Mouse (Mus musculus): ENCODE data around the gene Wipf3.

Gene Wipf3

DNA sequence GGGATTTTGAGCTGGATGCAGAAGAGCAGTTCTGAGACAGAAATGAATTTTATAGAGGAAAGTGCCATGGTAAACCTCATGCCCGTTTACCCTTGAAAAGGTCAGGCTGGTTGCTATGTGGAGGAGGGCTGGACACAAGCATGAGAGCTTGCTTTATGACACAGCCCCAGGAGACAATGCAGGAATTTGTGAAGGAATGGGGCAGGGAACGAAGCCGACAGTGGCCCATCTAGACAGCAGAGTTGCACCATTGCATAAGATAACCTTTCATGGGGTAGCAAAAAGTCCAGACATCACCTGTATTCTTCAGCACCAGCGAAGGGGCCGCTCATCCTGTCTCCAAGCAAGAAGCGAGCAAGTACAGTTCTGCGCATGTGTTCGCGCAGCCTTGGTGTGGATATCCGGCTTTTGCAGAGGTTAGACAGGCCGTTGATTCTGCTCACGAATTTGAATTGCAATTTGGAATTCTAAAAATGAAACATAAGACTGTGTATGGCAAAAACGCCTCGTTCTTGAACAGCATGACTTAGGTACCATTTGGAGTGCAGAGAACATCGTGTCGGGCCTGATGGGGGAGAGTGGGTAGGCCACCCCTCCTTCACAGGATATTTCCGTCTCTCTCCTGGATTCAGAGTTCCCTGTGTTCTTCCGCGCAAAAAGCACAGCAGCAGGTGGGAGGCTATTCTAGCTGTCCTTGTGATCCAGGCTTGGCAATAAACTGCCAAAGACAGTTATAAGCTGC is 46.7 kb downstream of the Wipf3 start:
- no peak for DNase-seq (ENCODE audit: low spot score)

DNA sequence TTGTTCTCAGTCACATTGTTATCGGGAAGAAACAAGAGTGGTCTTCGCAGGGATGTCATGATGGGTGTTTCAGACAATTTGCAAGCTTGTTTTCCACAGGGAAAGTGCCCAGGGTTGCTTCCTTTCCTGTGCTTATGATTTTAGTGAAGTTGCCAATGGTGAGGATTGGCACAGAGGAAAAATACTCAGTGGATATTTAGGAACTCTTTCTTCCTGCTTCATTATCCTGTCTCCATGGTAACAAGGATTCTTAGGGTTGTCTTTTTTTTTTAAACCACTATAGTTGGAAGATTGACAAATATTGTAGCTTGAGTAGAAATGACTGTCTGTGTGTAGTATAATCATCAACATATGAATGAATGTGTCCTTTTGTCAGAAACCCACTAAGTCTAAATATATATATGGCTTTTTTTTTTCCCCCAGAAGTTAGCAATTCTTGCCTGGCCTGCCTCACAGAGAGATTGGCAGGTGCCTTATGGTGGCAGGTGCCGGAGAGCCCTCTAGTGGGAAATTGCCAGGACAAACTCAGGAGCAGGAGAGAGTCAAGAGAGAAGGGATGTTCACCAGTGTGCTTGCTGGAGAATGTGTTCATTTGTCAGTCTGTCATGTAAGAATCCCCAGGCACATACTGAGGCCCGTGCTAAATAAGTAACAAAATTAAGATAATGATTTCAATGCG is 49.4 kb downstream of the Wipf3 start:
- no peak for DNase-seq (ENCODE audit: low spot score)

DNA sequence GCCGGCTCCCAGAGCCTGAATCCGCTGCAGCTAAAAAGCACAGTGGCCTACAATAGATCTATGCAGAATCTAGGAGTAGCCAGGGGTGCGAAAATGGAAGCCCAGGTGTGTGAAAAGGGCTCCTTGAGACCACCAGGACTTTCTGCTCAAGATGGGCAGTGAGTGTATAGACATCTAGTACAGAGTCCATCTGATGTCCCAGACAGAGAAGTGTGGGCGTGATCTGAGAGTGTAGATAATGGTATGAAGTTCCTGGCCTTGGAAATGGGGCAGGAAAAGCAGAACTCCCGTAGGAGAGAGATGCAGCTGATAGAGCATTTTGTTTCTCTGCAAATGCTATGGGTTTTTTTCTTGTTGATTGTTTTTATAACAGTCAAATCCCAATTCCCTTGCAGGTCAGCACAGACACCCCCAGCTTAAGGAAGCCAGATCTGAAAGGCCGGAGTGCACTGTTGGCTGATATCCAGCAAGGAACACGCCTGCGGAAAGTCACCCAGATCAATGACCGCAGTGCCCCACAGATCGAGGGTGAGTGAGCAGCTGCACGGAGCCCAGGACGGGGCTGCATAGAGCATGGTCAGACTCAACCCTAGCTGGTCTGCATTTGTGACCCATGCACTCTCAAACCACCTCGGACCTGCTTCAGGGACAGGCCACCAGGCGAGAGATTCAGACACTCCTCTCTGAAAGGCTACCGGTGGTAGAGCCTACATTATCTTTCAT is 52.1 kb downstream of the Wipf3 start:
- no peak for DNase-seq (ENCODE audit: low spot score)

DNA sequence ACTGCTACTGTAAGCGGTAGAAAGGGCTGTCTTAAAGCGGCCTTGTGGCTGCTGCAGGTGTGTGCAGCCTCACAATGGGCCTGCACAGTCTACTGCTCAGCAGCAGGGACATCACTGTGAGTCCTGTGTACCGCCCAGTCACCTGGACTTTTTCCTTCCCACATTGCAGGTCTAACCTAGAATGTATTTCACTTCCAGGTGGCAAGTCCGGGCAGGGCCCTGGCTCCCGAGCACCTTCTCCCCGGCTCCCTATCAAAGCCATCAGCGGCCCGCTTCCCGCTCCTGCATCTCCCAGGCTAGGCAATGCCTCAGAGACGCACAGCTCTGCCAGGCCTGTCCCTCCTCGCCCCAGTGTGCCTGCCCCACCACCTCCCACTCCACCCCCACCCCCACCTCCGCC is 55.6 kb downstream of the Wipf3 start:
- DNase-seq (ENCODE audit: low spot score) = no peak

DNA sequence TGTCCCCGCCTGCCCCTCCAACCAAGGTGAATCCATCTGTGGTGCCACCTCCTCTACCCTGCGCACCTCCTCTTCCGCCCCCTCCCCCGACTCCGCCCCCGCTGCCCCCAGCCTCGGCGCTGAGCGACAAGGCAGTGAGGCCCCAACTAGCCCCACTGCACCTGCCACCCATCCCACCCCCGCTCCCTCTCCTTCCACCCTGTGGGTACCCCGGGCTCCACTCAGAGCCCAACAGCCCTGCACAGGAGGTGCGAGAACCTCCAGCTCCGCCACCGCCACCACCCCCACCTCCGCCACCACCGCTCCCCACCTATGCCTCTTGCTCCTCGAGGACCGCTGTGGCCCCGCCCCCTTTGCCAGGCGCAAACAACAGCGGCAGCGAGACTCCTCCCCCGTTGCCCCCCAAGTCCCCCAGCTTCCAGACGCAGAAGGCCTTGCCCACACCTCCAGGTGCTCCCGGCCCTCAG is 56.1 kb downstream of the Wipf3 start:
- no peak for DNase-seq (ENCODE audit: low spot score)

DNA sequence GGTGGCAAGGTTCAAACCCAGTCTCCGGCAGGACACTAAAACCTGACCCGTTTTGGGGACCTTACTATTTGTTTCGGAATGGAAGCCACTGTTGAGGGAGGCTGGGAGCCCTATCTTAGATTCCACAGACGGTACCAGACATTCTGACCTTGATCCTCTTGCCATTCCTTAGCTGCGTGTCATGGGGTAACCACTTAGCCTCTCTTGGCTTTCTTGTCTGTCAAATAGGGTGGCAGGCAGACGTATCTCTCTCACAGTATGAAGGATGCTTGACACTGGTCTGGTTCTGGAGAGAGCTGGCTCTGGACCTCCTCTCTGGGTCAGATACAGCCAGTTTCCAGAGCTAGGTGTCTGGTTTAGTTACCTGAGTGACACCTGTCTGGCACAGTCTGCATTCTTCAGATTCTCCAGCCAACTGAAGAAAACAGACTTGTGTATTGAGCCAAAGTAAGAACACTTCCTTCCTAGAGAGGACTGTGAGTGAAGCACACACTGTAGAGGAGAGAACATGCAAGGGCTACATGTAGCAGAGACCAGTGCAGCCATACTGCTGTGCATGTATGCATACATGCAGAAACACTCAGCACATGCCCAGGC is 56.7 kb downstream of the Wipf3 start:
- DNase-seq (ENCODE audit: low spot score) = no peak

DNA sequence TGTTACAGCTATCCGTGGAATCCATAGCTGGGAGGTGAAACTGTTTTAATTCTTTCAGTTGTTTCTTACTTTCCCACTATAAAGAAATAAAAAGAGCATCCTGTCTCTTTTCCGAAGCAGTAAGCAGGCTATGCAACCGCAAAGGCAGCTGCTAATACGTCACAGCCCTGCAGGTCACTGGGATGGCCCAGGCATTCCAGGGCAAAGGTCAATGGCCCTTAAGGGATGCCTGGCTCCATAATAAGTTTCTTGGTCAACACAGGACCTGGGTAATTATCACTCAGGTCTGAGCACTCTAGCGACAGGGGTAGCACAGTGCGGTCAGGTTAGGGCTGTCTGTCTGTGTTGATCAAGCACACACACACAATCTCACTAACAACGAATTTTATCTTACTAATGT is 61.7 kb downstream of the Wipf3 start:
- DNase-seq (ENCODE audit: low spot score) = no peak

DNA sequence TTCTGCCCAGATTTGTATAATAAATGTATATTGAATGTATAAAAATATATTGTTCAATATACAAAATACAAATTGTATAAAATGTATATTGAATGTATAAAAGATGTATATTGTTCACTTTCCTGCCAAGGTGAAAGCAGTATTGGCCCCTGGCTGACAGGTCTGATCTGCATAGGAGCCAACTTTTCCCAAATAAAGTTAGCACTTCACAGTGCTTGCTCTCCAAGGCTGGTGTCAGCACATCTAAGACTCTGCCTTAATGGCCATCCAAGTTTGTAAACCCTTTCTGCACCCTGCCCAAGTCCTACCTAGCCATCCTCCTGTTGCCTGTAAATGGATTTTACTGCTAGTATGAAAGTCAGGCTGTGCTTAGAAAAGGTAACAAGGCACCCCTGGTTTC is 64.7 kb downstream of the Wipf3 start:
- no peak for DNase-seq (ENCODE audit: low spot score)

DNA sequence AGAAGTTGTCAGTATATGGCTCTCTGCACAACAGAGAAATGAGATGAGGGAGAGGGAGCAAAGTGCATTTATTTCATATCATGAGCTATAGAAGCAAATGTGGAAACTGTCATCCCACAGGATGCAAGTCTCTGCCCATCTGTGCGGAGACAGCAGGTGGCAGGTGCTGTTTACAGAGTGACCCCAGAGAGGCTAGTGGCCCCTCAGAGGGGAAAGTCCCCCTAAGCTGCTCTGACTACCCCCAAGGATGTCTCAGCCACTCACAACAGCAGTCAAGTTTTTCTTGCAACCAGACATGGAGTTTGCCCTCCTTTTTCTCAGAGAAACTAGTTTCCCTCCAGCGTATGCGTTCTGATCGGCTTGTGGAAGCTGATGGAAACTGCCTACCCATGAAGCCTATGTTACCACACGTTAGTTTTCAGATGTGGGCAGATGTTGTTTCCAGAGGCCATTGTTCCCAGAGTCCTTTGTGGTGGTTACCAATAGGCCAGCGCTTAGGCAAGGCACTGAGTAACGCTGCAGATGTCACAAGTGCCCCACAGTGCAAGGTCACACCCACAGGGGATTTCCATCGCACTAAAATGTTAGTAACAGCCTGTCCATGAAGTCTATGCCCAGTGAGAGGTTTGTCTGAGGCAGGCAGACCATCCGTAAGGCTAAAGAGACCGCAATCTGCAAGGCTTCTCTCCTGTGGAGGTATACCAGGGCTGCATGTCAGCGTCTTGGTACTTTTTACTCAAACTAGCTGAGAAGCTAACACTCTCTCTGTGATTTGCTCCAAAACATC is 65.4 kb downstream of the Wipf3 start:
- DNase-seq (ENCODE audit: low spot score) = no peak

GRCm38 (mm10) chr6:54496214-54496613 is 66.8 kb downstream of the Wipf3 start:
- DNase-seq (ENCODE audit: low spot score) = no peak

- peak; percentile 33 for DNase-seq (ENCODE audit: low spot score)
Observed at GRCm38 (mm10) chr6:54502661-54503115, 73.3 kb downstream of the Wipf3 start.

DNA sequence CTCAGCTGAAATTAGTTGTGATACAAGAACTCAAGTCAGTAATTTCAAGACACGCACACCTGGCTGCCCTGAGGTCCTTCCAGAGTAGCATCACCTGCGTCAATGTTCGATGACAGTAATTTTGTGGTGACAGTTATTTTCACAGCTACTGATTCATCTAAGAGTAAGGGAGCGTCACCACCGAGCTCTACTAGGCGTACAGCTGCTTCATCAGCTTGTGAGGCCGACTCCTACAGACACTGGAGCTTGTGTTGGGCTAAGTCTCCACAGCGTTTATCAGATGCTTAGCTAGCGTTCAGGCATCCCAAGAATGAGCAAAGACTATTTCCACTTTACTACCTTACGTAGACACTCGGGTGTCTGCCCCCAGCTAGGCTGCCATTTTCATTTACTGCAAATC is 76.9 kb downstream of the Wipf3 start:
- DNase-seq (ENCODE audit: low spot score) = no peak

- DNase-seq (ENCODE audit: low spot score) = peak; percentile 19
Observed at GRCm38 (mm10) chr6:54507002-54507401, 77.6 kb downstream of the Wipf3 start.

DNA sequence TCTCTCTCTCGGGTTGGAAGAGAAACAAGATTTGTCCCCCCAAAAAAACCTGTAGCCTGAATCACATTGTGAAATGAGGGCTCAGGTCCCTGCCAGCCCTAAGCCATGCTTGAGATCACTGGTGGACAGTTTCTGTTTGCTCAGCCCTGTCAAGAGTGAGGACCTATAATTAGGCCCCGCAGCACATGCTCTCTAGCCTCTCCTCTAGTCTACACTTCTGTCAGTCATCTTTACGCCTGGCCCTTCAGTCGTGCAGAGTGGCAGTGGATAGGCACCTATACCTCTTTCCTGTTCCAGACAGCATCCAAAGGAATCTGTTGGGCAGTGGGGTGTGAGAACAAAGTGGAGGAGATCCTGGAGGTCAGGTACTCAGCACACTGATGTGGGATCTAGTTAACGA is 78.4 kb downstream of the Wipf3 start:
- no peak for DNase-seq (ENCODE audit: low spot score)

- DNase-seq (ENCODE audit: low spot score) = no peak
Observed at GRCm38 (mm10) chr6:54508256-54508793, 78.9 kb downstream of the Wipf3 start.

DNA sequence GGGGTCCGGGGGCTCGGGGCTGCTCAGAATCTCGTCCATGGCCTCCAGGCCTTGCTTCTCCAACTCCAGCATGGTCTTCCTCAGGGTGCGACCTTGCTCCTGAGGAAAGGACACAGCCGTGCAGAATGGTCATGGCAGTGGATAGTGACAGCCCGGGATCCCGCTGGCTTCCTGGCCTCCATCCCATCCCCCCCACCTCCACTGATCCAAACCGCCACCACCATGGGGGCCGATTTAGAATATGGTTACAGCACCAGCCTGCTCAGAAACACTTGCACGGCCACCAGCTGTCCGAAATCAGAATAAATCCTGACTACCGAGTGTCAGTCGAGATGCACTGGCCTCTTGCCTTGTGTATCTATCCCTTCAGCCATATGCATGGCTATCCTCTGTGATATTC is 79.9 kb downstream of the Wipf3 start:
- no peak for DNase-seq (ENCODE audit: low spot score)

DNA sequence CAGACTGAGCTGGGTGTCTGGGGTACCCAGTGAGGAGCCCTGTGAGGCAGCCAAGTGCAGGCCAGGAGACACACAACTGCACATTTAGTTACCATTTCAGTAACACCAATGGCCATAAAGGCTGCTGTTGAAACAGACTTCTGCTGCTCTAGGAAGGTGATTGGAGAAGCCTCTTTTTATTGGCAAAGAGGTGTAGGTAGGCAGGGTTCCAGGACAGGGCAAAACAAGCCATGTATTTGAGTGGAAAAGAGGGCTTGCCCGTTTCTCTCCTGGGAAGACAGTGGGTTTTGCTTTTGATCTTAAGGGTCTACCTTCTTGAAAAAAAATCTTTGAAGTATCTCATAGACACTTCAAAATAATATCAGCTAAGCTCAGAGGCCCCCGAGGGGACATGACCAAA is 82.9 kb downstream of the Wipf3 start:
- no peak for DNase-seq (ENCODE audit: low spot score)

DNA sequence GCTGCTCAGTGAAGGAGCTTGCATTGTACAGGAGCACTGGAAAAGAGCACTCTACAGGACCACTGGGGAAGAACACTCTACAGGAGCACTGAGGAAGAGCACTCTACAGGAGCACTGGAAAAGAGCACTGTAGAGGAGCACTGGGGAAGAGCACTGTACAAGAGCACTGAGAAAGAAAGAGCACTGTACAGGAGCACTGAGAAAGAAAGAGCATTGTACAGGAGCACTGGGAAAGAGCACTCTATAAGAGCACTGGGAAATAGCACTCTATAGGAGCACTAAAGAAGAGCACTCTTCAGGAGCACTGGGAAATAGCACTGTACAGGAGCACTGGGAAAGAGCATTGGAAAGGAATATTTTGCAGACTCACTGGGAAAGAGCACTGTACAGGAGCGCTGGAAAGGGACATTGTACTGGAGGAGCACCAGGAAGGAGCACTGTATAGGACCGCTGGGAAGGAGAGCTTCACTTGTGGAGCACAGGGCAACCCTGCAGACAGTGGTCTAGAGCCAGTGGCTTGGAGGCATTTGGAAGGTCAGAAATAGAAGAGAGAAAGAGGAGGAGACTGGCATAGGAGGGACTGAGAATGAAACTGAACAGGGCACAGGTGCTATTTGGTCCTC is 87.2 kb downstream of the Wipf3 start:
- no peak for DNase-seq (ENCODE audit: low spot score)

DNA sequence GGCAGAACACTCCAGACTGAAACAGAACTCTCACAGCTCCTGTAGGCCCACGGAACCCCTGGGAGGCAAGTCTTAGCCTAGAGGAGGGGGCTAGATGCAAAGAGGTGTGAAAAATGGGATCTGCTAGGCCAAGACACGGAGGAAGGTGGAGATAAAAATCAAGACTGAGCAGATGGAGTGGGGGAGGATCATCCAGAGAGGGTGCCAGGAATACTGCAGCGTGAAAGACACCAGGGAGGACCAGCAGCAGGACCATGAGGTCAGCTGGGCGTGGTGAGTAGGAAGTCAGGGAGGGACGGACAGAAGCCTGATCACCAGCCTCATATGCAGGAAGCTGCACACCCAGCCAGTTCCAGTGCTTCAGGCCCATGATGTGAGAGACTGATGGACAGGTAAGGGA is 89.4 kb downstream of the Wipf3 start:
- DNase-seq (ENCODE audit: low spot score) = no peak

DNA sequence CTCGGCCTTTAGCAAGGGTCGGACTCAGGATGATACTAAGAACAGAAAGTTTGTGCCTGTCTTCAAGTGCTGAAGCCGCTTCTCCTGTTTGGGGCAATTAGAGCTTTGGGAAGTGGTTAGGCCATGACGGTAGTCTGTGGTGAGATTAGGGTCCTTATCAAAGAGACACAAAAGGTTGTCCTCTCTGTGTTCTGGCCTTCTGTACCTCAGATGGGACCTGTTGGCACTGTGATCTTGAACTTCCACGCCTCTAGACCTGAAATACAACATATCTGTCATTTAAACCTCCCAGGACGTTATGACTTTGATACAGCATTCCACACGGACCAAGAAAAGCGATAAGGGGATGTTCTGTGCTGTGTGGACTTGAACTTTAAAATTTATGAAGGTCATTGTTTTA is 99.3 kb downstream of the Wipf3 start:
- no peak for DNase-seq (ENCODE audit: low spot score)

DNA sequence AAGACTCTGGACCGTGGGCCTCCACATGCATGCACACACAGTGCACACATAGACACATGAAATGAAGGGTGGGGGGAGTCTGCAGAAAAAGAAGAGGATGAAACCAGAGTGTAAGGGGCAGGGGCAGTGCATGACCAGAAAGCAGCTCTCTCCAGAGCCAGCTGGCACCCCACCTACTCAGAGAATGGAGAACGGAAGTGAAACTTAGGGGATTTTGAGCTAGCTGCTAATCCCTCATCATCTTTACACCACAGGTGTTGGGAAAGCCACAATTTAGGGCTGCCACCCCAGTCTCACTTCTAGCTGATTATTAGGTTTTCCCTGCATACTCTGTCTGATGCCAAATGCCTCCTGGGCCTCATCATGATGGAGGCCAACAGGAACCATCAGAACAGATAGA is 100.8 kb downstream of the Wipf3 start:
- no peak for DNase-seq (ENCODE audit: low spot score)
